Mouse (Mus musculus) MEL (cell line): ENCODE data around the gene Esrra.

ENCODE experiments used
- BHLHE40 ChIP-seq: IDR thresholded peaks from 2 replicates; pipeline ENCODE4 v1.6.1; 2012; ENCODE audit warnings: low read depth, mild to moderate bottlenecking, inconsistent platforms, low read length, improper control_type of control experiment, borderline replicate concordance
- CTCF ChIP-seq, 3 experiments: IDR thresholded peaks in 2 of 3; conservative IDR thresholded peaks in 1 of 3; 2 replicates each; pipeline ENCODE4 v1.5.1; 2011 to 2012; ENCODE audit warnings: low read length in 3 of 3, low read depth in 2 of 3, mild to moderate bottlenecking in 2 of 3, improper control_type of control experiment in 1 of 3, inconsistent platforms in 1 of 3, mixed read lengths in 1 of 3, moderate library complexity in 1 of 3; ENCODE audit not compliant: control insufficient read depth in 1 of 3, insufficient read depth in 1 of 3, poor library complexity in 1 of 3, severe bottlenecking in 1 of 3
- EP300 ChIP-seq, 2 experiments: IDR thresholded peaks; 2 replicates each; pipeline ENCODE4 v1.6.1; 2011; ENCODE audit warnings: improper control_type of control experiment in 2 of 2, low read length in 2 of 2, low read depth in 1 of 2, mild to moderate bottlenecking in 1 of 2
- ETS1 ChIP-seq: IDR thresholded peaks from 2 replicates; pipeline ENCODE4 v1.6.1; 2012; ENCODE audit warnings: low read depth, mild to moderate bottlenecking, inconsistent platforms, low read length, improper control_type of control experiment, moderate library complexity
- GABPA ChIP-seq: IDR thresholded peaks from 2 replicates; pipeline ENCODE4 v1.6.1; 2012; ENCODE audit warnings: low read depth, mild to moderate bottlenecking, inconsistent platforms, low read length, improper control_type of control experiment, moderate library complexity
- HCFC1 ChIP-seq: IDR thresholded peaks from 2 replicates; pipeline ENCODE4 v1.6.1; 2012; ENCODE audit warnings: low read depth, mild to moderate bottlenecking, inconsistent platforms, low read length, improper control_type of control experiment, moderate library complexity
- MEF2A ChIP-seq: IDR thresholded peaks from 2 replicates; pipeline ENCODE4 v1.6.1; 2014; ENCODE audit warnings: low read depth, mild to moderate bottlenecking, inconsistent platforms, low read length, improper control_type of control experiment; ENCODE audit not compliant: poor library complexity, insufficient replicate concordance, severe bottlenecking; ENCODE audit errors: extremely low read depth
- POLR2A ChIP-seq, 2 experiments: IDR thresholded peaks; 2 replicates each; pipeline ENCODE4 v1.6.1; 2011 to 2012; ENCODE audit warnings: low read length in 2 of 2, mild to moderate bottlenecking in 2 of 2, control low read depth in 1 of 2, improper control_type of control experiment in 1 of 2, low read depth in 1 of 2, moderate library complexity in 1 of 2; ENCODE audit not compliant: control insufficient read depth in 1 of 2, insufficient read depth in 1 of 2, poor library complexity in 1 of 2
- RCOR1 ChIP-seq: IDR thresholded peaks from 2 replicates; pipeline ENCODE4 v1.6.1; 2012; ENCODE audit warnings: low read depth, mild to moderate bottlenecking, inconsistent platforms, low read length, improper control_type of control experiment
- TAL1 ChIP-seq: IDR thresholded peaks from 2 replicates; pipeline ENCODE4 v1.6.1; 2012; ENCODE audit warnings: mild to moderate bottlenecking, inconsistent platforms, low read length, moderate library complexity, mixed read lengths
- ZMIZ1 ChIP-seq: IDR thresholded peaks from 2 replicates; pipeline ENCODE4 v1.6.1; 2012; ENCODE audit warnings: low read depth, mild to moderate bottlenecking, inconsistent platforms, low read length, improper control_type of control experiment, moderate library complexity
- ZNF384 ChIP-seq: IDR thresholded peaks from 2 replicates; pipeline ENCODE4 v1.6.1; 2012; ENCODE audit warnings: low read depth, mild to moderate bottlenecking, inconsistent platforms, low read length, improper control_type of control experiment

DNA sequence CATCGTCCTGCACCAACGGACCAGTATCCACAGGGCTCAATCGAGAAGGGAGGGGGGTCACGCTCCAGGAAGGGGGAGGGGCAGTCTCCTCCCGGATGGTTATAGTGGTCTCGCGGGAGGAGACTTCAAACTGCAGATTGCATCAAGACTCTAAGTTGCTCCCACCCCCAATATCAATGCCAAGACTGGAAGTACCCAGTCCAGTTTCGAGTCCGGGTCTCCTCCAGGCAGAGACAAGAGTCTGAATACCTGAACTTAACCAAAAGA, 3.6 kb upstream of the Esrra start, which contains the start of gene Catsperz:
- TF ChIP-seq ZNF384 (no peak), CTCF (IDR thresholded peaks at IDR 0.05 in 2 of 3, conservative IDR thresholded peaks at IDR 0.05 in 1 of 3; ENCODE audit: control insufficient read depth in 1 of 3, insufficient read depth in 1 of 3, low read depth in 2 of 3, low read length in 3 of 3, poor library complexity in 1 of 3, severe bottlenecking in 1 of 3) (no peak), ZMIZ1 (no peak), RCOR1 (no peak), GABPA (no peak), TAL1 (no peak), MEF2A (no peak), HCFC1 (no peak), POLR2A (IDR thresholded peaks at IDR 0.05; ENCODE audit: control insufficient read depth in 1 of 2, insufficient read depth in 1 of 2, low read depth in 1 of 2, low read length in 2 of 2, poor library complexity in 1 of 2) (no peak), ETS1 (no peak), BHLHE40 (no peak), EP300 (IDR thresholded peaks at IDR 0.05; ENCODE audit: low read depth in 1 of 2, low read length in 2 of 2) (no peak)
